Mouse (Mus musculus) lung, postnatal 0 days (tissue): Measurements from ENCODE around the gene Zmat5.

Experiments
- CTCF ChIP-seq: IDR thresholded peaks from 2 replicates; pipeline ENCODE4 v1.5.1; 2016; ENCODE audit warnings: antibody characterized with exemption, mild to moderate bottlenecking
- EP300 ChIP-seq: IDR thresholded peaks from 2 replicates; pipeline ENCODE4 v1.6.1; 2016; ENCODE audit warnings: antibody characterized with exemption, mild to moderate bottlenecking, control low read depth

DNA sequence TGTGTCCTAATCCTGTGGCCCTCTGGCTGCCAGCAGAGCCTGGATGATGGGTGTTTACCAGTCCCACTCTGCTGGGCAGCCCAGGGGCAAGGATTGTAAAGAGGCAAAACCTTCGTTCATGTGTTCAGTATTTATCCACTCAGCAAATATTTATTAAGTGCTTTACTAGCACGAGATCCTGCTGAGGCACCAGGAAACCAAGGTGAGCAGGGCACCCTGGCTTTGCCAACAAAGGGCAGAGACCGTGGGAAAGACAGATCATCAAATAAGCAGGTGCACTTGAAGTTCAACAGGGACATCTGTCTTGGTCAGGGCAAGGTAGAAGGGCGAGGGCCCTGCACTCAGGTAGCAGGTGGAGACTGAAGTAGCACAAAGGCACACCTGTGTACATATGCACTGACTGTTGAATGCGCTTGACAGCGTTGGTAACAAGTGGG lies 29.3 kb upstream of the Zmat5 start:
- TF ChIP-seq CTCF, result no peak
- no peak for TF ChIP-seq EP300
